Mouse (Mus musculus): ENCODE measurements around the gene Olfr535. TPM values are rescaled to one million over a fixed set of nuclear protein-coding genes. Genes with fewer than 3 reads are reported as not detected.

The Olfr535 gene
- polyA plus RNA-seq (2015; fragmentation: Illumina TruSeq; extraction: RNeasy Lipid Tissue Mini Kit (QIAGEN cat#74804); ENCODE audit: insufficient read depth, low replicate concordance): not detected

GRCm38 (mm10) chr7:140483916-140484315, at the start of gene Olfr535:
TSS of gene Olfr535 (plus strand) at chr7:140484216.

GRCm38 (mm10) chr7:140463070-140463469, 20.9 kb upstream of the Olfr535 start, which contains the start of gene Olfr533:
TSS of gene Olfr533 (plus strand) at chr7:140463370.

GRCm38 (mm10) chr7:140507346-140508021, 23.5 kb downstream of the Olfr535 start, which contains the start of gene Olfr536:
TSS of gene Olfr536 (minus strand) at chr7:140507396.

Other genes starting within 250 kb of the Olfr535 start
- gene 5830411N06Rik, start 236.9 kb upstream of the Olfr535 start, polyA plus RNA-seq (2015; fragmentation: Illumina TruSeq; extraction: RNeasy Lipid Tissue Mini Kit (QIAGEN cat#74804); ENCODE audit: insufficient read depth, low replicate concordance): 1.0 TPM
- not detected for gene Olfr525, start 163.4 kb upstream of the Olfr535 start, polyA plus RNA-seq (2015; fragmentation: Illumina TruSeq; extraction: RNeasy Lipid Tissue Mini Kit (QIAGEN cat#74804); ENCODE audit: insufficient read depth, low replicate concordance)
- gene Olfr527, start 150.2 kb upstream of the Olfr535 start, polyA plus RNA-seq (2015; fragmentation: Illumina TruSeq; extraction: RNeasy Lipid Tissue Mini Kit (QIAGEN cat#74804); ENCODE audit: insufficient read depth, low replicate concordance): not detected
- 0.25 TPM for gene Olfr60, start 122.5 kb upstream of the Olfr535 start, polyA plus RNA-seq (2015; fragmentation: Illumina TruSeq; extraction: RNeasy Lipid Tissue Mini Kit (QIAGEN cat#74804); ENCODE audit: insufficient read depth, low replicate concordance)
- gene Olfr530, start 107.9 kb upstream of the Olfr535 start, polyA plus RNA-seq (2015; fragmentation: Illumina TruSeq; extraction: RNeasy Lipid Tissue Mini Kit (QIAGEN cat#74804); ENCODE audit: insufficient read depth, low replicate concordance): not detected
- gene Olfr531, start 81.3 kb upstream of the Olfr535 start, polyA plus RNA-seq (2015; fragmentation: Illumina TruSeq; extraction: RNeasy Lipid Tissue Mini Kit (QIAGEN cat#74804); ENCODE audit: insufficient read depth, low replicate concordance): not detected
- gene Olfr532, start 62.6 kb upstream of the Olfr535 start, polyA plus RNA-seq (2015; fragmentation: Illumina TruSeq; extraction: RNeasy Lipid Tissue Mini Kit (QIAGEN cat#74804); ENCODE audit: insufficient read depth, low replicate concordance): not detected
- gene Olfr533, start 20.8 kb upstream of the Olfr535 start, polyA plus RNA-seq (2015; fragmentation: Illumina TruSeq; extraction: RNeasy Lipid Tissue Mini Kit (QIAGEN cat#74804); ENCODE audit: insufficient read depth, low replicate concordance): not detected
- gene Olfr536, start 23.2 kb downstream of the Olfr535 start, polyA plus RNA-seq (2015; fragmentation: Illumina TruSeq; extraction: RNeasy Lipid Tissue Mini Kit (QIAGEN cat#74804); ENCODE audit: insufficient read depth, low replicate concordance): not detected
- not detected for gene Olfr538, start 83.7 kb downstream of the Olfr535 start, polyA plus RNA-seq (2015; fragmentation: Illumina TruSeq; extraction: RNeasy Lipid Tissue Mini Kit (QIAGEN cat#74804); ENCODE audit: insufficient read depth, low replicate concordance)
- gene Olfr46, start 117.1 kb downstream of the Olfr535 start, polyA plus RNA-seq (2015; fragmentation: Illumina TruSeq; extraction: RNeasy Lipid Tissue Mini Kit (QIAGEN cat#74804); ENCODE audit: insufficient read depth, low replicate concordance): not detected
- gene Olfr61, start 144.8 kb downstream of the Olfr535 start, polyA plus RNA-seq (2015; fragmentation: Illumina TruSeq; extraction: RNeasy Lipid Tissue Mini Kit (QIAGEN cat#74804); ENCODE audit: insufficient read depth, low replicate concordance): not detected
- not detected for gene Olfr53, start 162.2 kb downstream of the Olfr535 start, polyA plus RNA-seq (2015; fragmentation: Illumina TruSeq; extraction: RNeasy Lipid Tissue Mini Kit (QIAGEN cat#74804); ENCODE audit: insufficient read depth, low replicate concordance)
- not detected for gene Olfr539, start 175.7 kb downstream of the Olfr535 start, polyA plus RNA-seq (2015; fragmentation: Illumina TruSeq; extraction: RNeasy Lipid Tissue Mini Kit (QIAGEN cat#74804); ENCODE audit: insufficient read depth, low replicate concordance)
- gene Olfr45, start 197.7 kb downstream of the Olfr535 start, polyA plus RNA-seq (2015; fragmentation: Illumina TruSeq; extraction: RNeasy Lipid Tissue Mini Kit (QIAGEN cat#74804); ENCODE audit: insufficient read depth, low replicate concordance): not detected
- not detected for gene Olfr541, start 213.1 kb downstream of the Olfr535 start, polyA plus RNA-seq (2015; fragmentation: Illumina TruSeq; extraction: RNeasy Lipid Tissue Mini Kit (QIAGEN cat#74804); ENCODE audit: insufficient read depth, low replicate concordance)